Mouse (Mus musculus) gastrocnemius, postnatal 25 days (tissue): Measurements from ENCODE around the gene Gpsm1. TPM values are rescaled to one million over a fixed set of nuclear protein-coding genes. Genes with fewer than 3 reads are reported as not detected.

Source experiments
- DNase-seq: peaks from one replicate; pipeline ENCODE4 v3.0.0; 2022
- long read RNA-seq, 2 experiments: library from polyadenylated mRNA; stranded (forward); transcript quantifications; one replicate each; pipeline ENCODE4 v2.0.0; 2021
- total RNA-seq, 2 experiments: library from RNA; stranded (reverse); gene quantifications; 1 replicate in 1 of 2; 2 replicates in 1 of 2; pipeline ENCODE4 v1.2.3; 2021

The Gpsm1 gene
- total RNA-seq, result 1 to 10 TPM; 3.1 TPM
- long read RNA-seq, experiment 1, partial matches to known transcripts, result 1 of 3 reads
- long read RNA-seq, experiment 1, other reads (novel, unspliced or antisense), result 2 of 3 reads
- long read RNA-seq, experiment 2, partial matches to known transcripts, result 0 of 3 reads
- long read RNA-seq, experiment 2, other reads (novel, unspliced or antisense), result 3 of 3 reads

DNA sequence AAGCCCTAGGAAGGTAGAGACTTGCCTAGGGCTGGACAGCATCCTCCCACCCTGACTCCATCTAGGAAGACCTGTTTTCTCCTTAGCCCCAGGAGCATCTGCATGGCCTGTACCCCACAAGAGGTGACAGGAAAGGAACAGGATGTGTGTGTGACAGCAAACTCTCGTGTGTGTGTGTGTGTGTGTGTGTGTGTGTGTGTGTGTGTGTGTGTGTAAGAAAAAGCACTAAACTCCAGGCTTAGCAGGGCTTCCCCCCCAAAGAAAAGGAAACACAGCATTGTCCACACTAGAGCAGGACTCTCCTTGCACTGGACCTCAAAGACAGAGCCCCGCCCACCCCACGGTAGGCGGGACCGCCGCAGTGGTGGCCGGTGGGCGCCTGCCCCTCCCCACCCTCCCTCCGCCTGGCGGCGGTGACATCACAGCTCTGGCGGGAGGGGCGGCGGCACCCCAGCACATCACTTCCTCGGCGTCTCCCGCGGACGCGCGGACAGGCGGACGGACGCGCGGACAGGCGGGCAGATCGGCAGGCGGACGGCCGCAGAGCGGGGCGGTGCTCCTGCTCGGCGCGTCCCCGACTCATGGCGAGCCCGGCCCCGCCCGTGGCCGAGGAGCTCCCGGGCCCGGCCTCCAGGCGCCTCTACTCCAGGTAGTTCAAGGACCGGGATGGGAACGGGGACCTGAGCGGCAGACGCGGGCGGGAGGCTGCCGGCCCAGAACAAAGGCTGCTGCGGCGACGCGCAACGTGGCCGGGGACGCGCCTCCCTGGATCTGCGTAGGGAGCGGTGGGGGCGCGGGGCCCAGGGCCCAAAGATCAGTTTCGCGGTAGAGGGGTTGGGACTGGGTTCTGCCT, at the start of gene Gpsm1:
Gene Gpsm1 (plus strand): TSS at position 444 of the 853 bp plus-strand sequence.
- DNase-seq, result peak; percentile 90

DNA sequence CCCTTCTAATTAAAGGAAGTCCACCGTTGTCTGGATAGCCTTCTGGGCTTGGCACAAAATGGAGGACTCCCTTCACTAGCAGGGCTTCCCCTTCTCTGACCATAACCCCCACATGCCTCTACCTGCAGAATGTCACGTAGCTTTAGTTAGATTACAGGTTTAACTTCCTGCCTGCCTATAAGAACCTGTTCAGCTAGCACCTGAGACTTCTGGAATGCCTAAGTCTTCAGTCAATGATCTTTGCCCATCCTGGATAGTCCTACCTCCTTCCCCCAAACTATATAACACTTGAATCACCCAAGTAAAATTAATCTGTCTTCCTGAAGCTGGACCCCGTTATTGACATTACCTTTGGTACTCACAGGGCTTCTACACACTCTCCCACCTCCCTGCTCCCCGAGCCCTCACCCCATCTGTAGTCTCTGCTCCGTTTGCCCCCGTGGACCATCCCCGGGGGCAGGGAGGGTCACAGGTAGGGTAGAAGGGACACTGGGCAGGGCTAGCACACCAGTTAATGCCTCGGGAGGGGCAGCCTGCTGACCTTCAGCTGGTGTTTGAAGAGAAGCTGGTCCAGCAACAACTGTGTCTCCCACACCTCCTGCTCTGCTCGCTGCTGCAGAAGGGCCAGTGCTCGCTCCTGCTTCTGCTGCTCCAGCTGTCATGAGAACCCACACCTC, 49.1 kb upstream of the Gpsm1 start:
- no peak for DNase-seq

DNA sequence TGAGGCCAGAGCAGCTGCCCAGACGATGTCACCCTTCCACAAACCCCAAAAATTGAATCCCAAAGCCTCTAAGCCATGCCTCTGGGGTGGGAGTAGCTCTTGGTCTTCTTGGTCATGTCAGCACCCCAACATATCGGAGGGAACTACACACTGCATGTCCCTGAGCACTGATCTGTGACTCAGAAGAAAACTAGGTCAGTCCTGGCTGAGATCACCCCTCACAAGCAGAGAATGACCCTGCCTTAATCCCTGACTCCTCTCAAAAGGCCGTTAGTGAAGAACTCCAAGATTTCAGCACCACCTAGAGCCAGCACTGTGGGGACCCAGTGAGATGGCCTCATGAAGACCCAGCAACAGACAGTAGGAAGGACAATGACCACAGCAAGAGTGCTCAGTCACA, 47.1 kb upstream of the Gpsm1 start:
- DNase-seq, result no peak

DNA sequence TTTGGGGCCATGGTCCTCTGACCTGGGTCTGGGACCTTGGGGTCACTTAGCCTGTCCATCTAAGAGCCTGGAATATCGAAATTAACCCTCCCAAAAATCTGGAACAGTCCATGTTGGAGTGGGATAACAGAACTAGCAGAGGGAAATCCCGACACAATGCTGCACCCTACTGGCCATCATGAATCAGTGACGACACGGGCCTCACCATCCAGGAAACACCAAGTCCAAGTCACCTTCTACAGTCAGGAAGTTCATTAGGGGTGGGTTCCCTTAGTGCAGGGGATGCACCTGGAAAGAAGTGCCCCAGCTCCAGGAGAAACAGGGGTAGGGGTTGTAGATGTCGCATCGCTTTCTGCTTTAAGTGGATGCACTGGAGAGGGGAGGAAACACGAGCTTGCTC, 41.7 kb upstream of the Gpsm1 start:
- DNase-seq, result no peak

DNA sequence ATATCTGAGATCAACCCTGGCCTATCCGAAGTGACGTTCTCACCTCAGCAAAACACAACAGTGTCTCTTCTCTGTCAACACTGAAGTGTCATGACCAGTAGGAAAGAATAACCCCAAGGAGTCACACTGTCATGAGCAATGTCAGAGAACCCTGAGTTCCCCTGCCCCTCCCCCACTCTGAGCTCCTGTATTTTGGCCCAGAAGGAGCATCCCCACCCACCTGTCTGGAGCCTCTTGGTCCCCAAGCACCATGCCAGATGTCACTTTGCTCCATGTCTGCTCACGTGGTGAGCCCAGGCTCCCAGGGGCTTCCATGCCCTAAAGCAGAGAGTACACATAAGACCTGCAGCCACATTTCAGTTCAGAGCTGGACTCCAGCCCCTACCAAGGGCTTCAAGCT, 35.6 kb upstream of the Gpsm1 start:
- no peak for DNase-seq

DNA sequence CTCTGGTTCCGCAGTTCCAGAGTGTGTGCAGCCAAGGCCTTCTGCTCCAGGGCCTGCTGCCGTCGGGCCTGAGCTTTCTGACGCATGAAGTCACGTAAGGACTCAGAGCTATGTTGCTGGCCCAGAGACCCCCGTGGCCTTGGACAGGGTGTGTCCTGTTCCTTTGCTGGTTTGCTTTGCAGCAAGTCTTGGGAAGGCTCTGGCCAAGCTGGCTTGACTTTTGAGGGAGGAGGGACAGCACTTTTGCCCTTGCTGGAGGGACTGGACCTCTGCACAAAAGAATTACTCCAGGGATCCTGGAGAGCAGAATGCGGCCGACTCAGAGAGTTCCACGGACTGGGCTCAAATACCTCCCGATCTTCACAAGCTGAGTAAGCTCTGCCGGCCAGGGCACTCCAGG, 34.7 kb upstream of the Gpsm1 start:
- no peak for DNase-seq

- no peak for DNase-seq
These were observed 29.5 kb upstream of the Gpsm1 start for GRCm38 (mm10) chr2:26285804-26286203.

DNA sequence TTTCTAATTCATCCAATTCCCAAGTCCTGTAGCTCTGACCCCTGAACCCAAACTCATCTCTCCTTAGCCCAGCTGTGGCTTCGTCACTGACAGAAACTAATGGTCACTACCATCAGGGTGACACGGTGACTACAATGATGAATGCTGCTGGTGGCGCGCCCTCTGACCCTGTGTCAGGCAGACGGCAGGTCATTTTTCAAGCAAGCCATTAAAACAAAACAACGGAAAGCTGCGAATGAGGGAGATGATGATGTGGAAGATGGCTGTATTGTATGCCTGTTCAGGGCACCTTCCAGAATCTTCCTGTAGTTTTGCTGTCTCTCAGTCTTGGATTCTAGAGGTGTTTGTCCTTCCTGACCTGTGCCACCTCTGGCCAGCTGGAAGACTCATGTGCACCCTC, 28.9 kb upstream of the Gpsm1 start:
- DNase-seq, result no peak

DNA sequence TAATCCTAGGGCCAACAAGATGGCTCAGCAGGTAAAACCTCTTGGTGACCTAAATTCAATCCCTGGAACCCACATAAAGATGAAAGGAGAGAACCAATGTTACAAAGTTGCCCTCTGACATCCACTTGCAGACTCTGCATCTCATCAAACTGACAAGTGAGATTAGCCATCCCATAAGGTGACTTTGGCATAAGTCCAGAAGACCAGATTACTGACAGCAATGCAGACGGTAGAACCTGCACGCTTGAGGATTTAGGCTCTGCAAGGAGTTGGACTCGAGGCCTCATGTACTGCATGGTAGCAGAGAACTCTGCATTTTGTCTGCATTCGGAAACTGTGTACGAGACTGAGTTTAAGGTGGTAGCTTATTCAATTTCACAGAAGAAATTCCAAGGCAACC, 25.2 kb upstream of the Gpsm1 start:
- DNase-seq, result no peak

DNA sequence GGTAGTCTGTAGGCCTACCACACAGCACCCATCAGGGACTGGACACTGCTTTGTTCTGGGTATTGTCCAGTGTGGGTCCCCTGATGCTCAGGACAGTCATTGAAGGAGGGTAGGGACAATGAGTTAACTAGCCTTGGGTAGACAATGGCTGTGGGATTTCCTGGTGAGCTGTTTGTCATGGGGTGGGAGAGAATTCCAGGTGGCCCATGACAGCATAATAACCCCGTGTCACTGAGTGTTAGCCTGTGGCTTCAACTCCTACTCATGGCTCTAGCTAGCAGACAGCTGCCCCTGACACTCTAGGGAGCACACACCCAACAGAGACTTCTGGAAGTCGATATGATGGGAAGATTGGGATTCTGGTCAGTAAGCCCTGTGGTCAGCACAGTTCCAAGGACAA, 20.9 kb upstream of the Gpsm1 start, which contains the start of gene Ccdc187:
Gene Ccdc187 (minus strand): TSS at position 101 of the 400 bp plus-strand sequence.
- no peak for DNase-seq

- DNase-seq, result no peak
These were observed 18.6 kb upstream of the Gpsm1 start for GRCm38 (mm10) chr2:26296606-26297195.

GRCm38 (mm10) chr2:26298208-26298855, 17.0 kb upstream of the Gpsm1 start:
- no peak for DNase-seq

- no peak for DNase-seq
These were observed 16.5 kb upstream of the Gpsm1 start for GRCm38 (mm10) chr2:26298856-26299230.

DNA sequence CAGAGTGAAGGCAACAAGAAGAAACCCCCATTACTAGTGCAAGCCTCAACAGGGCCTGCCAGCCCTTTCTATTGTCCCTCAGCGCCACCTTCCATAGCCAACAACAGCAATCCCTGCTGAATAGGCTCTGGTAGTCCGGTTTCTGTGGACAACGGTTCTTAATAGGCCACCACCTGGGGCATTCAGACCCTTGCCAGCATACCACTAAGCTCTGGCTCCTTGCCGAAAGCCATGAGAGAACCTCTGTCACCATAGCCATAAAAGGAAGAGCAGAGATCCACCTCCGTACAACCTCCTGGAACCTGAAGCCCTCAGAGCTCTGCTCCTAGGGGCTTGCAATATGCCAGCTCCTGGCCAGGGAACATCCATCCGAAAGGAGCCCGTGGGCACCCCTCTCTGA, 16.0 kb upstream of the Gpsm1 start:
- no peak for DNase-seq

- no peak for DNase-seq
These were observed 15.0 kb upstream of the Gpsm1 start for GRCm38 (mm10) chr2:26300161-26300807.

DNA sequence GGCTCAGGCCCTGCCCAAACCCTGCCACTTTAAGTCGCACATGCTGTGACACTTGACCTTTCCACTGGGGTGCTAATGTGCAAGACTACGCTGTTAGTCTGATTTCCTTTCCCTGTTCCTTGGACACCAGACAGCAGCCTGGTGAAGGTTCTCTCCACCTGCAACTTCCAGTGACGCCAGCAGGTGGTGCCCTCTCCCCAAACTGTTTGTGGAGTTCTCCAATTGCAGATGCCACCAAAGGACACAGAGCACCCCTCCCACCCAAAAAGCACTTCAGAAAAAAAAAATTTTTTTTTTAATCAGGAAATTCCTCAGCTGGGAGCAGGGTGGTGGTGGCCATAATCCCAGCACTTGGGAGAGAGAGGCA, 14.5 kb upstream of the Gpsm1 start:
- peak; percentile 76 for DNase-seq

DNA sequence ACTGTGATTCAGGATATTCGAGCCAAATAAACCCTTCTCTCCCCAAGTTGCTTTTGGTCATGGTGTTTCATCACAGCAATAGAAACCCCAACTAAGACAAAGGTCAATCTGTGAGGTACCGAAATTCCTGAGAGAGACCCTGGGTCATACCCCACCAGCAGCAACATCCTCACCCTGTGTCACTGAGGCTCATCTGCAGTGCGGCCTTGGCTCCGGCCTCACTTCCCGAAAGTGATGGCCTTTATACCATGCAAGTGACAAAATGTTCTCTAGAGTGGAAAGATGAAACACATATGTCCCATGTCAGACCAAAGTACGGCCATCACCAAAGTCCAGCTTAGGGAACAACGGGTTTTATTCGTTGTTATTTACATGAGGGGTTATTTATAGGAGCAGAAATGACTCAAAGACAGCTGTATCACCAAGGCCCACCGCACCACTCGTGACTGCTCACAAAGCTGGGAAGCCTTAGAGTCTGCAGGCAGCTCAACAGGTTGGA, 13.3 kb upstream of the Gpsm1 start:
- DNase-seq, result no peak

DNA sequence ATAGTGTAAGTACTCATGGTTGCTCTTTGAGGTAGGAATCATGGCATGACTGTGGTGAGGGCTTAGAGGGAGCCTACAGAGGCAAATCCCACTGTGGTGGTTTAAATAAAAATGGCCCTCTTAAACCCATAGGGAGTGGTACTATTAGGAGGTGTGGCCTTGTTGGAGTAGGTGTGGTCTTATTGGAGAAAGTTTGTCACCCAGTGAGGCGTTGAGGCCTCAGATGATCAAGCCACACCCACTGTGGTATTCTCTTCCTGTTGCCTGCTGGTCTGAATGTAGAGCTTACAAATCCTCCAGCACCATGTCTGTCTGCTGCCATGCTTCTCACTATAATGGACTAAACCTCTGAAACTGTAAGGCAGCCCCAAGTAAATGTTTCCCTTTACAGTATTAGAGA, 10.6 kb upstream of the Gpsm1 start:
- no peak for DNase-seq

GRCm38 (mm10) chr2:26305555-26305954, 9.8 kb upstream of the Gpsm1 start:
- DNase-seq, result no peak

DNA sequence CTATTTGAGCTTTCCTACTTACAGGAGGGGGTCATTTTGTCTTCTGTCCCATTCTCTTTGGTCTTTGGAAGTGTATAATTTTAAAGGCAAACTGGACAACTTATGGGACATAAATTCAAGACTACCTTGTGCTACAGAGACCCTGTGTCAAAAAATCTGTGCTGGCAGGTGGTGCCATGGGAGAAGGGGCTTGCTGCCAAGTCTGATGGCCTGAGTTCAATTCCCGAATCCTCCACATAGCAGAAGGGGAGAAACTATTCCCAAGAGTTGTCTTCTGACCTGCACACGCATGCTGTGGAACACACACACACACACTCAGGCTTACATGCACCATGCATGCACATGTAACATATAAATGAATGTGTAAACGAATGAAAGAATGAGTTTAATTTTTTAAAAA, 8.6 kb upstream of the Gpsm1 start:
- no peak for DNase-seq

DNA sequence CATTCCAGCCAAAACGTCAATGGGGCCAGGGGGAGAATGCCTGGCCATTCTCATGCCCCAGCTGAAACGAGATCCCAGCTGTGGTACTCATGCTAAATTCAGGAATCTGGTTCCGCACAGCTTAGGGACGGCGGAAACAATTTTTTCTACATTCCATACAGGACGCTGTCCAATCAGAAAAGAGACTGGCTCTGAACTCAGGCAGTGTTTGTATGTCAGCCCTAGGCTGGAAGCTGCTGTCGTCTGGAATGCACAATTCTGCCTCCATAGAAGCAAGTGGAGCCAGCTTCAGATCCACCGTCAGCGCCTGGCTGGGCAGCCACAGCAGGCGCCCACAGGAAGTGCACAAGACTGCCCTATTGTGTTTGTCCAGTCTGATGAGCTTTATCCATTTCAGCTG, 5.6 kb upstream of the Gpsm1 start:
- peak; percentile 44 for DNase-seq

DNA sequence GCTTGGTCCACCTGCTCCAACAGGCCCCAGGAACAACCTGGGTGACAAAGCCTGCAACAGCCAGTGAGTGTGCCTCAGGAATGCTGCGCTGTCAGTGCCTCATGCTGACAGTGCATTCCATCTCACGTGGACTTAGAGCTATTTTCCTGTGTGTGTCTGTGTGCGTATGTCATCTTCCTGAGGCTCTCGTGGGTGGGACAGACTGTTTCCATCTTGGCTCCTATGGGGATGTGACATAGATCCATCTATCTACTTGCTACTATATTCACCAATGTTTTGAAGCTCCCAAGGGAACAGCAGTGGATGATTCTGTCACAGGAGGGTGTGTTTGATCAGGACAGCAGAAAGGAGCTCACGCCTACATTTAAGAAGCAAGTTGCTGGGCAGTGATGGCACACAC, 3.4 kb upstream of the Gpsm1 start:
- DNase-seq, result no peak
